Mouse (Mus musculus): ENCODE results near the gene BC005537. TPM values are rescaled to one million over a fixed set of nuclear protein-coding genes. Genes with fewer than 3 reads are reported as not detected.
A peak's percentile ranks its signal among the peaks of the same experiment; 100 is the strongest.

Gene BC005537
- 30.2 and 37.9 TPM in 2 replicates for total RNA-seq (2012; rRNA removed)

- Histone ChIP-seq H3K4me1 (ENCODE audit: control insufficient read depth in 2 of 2, insufficient read depth in 2 of 2, low read length in 2 of 2, poor library complexity in 1 of 2) (peaks cover 4 to 8% of the 10 kb centered on the region in 2 experiments; a peak in 3 of 4 replicates), H3K9ac (ENCODE audit: insufficient read depth, low read depth, low read length, poor library complexity, severe bottlenecking) (peak within 1 kb of the TSS; percentile 89), H3K27ac (ENCODE audit: insufficient read depth, low read depth, low read length, poor library complexity, severe bottlenecking) (peak within 1 kb of the TSS; percentile 86), H3K4me3 (ENCODE audit: insufficient read depth in 1 of 2, low read depth in 1 of 2, low read length in 2 of 2, poor library complexity in 1 of 2, severe bottlenecking in 1 of 2) (peak within 1 kb of the TSS; percentile 81 to 98), H3K9me3 (ENCODE audit: control insufficient read depth, insufficient read depth, low read depth, low read length) (no peaks in the 10 kb centered on the region), H3K36me3 (ENCODE audit: control insufficient read depth, insufficient read depth, low read length, poor library complexity, severe bottlenecking) (peaks cover 6% of the 10 kb centered on the region)
- TF ChIP-seq MAFK (IDR thresholded peaks at IDR 0.05; ENCODE audit: insufficient read depth, low read depth, low read length), result no peak
- no peak for TF ChIP-seq ZNF384 (IDR thresholded peaks at IDR 0.05; ENCODE audit: low read depth, low read length)
- no peak; the same call in 1 of the 2 replicates for TF ChIP-seq HCFC1 (IDR thresholded peaks at IDR 0.05; ENCODE audit: borderline replicate concordance, insufficient read depth, low read length)
- no peak for TF ChIP-seq ZC3H11A (IDR thresholded peaks at IDR 0.05; ENCODE audit: borderline replicate concordance, low read depth, low read length)
- no peak for TF ChIP-seq CHD2 (IDR thresholded peaks at IDR 0.05; ENCODE audit: low read depth, low read length)
- DNase-seq (ENCODE audit: low read depth, low spot score), result no peak
- in situ Hi-C loops (cut with MboI; ENCODE audit: low sequenced_read_pairs in 2 of 2, unreplicated experiment in 2 of 2), result no loop called here
These were observed at the start of gene BC005537 for GRCm38 (mm10) chr13:24801308-24801921. Gene BC005537 (plus strand): TSS chr13:24801657.

- H3K36me3 ChIP-seq (ENCODE audit: control insufficient read depth, insufficient read depth, low read length, poor library complexity, severe bottlenecking), result peaks cover 37% of the 10 kb centered on the region
- H3K9me3 ChIP-seq (ENCODE audit: control insufficient read depth, insufficient read depth, low read depth, low read length), result no peaks in the 10 kb centered on the region
- H3K4me3 ChIP-seq (ENCODE audit: insufficient read depth in 1 of 2, low read depth in 1 of 2, low read length in 2 of 2, poor library complexity in 1 of 2, severe bottlenecking in 1 of 2), result no peak overlapping the region
- no peak for TF ChIP-seq MAFK (IDR thresholded peaks at IDR 0.05; ENCODE audit: insufficient read depth, low read depth, low read length)
- no peak for TF ChIP-seq ZNF384 (IDR thresholded peaks at IDR 0.05; ENCODE audit: low read depth, low read length)
- no peak for TF ChIP-seq CHD2 (IDR thresholded peaks at IDR 0.05; ENCODE audit: low read depth, low read length)
- no peak for TF ChIP-seq HCFC1 (IDR thresholded peaks at IDR 0.05; ENCODE audit: borderline replicate concordance, insufficient read depth, low read length)
- no peak for TF ChIP-seq ZC3H11A (IDR thresholded peaks at IDR 0.05; ENCODE audit: borderline replicate concordance, low read depth, low read length)
- no peak overlapping the region for H3K9ac ChIP-seq (ENCODE audit: insufficient read depth, low read depth, low read length, poor library complexity, severe bottlenecking)
- no peak overlapping the region for H3K27ac ChIP-seq (ENCODE audit: insufficient read depth, low read depth, low read length, poor library complexity, severe bottlenecking)
- in situ Hi-C loops (cut with MboI; ENCODE audit: low sequenced_read_pairs in 2 of 2, unreplicated experiment in 2 of 2), result no loop called here
- H3K4me1 ChIP-seq (ENCODE audit: control insufficient read depth in 2 of 2, insufficient read depth in 2 of 2, low read length in 2 of 2, poor library complexity in 1 of 2), result peaks cover 0 to 3% of the 10 kb centered on the region in 2 experiments; a peak in 1 of 4 replicates
- no peak for DNase-seq (ENCODE audit: low read depth, low spot score)
These were observed 44.7 kb upstream of the BC005537 start for GRCm38 (mm10) chr13:24756756-24757155.

- TF ChIP-seq HCFC1 (IDR thresholded peaks at IDR 0.05; ENCODE audit: borderline replicate concordance, insufficient read depth, low read length), result no peak
- no peak for TF ChIP-seq ZNF384 (IDR thresholded peaks at IDR 0.05; ENCODE audit: low read depth, low read length)
- TF ChIP-seq ZC3H11A (IDR thresholded peaks at IDR 0.05; ENCODE audit: borderline replicate concordance, low read depth, low read length), result no peak
- TF ChIP-seq MAFK (IDR thresholded peaks at IDR 0.05; ENCODE audit: insufficient read depth, low read depth, low read length), result no peak
- no peak for TF ChIP-seq CHD2 (IDR thresholded peaks at IDR 0.05; ENCODE audit: low read depth, low read length)
- in situ Hi-C loops (cut with MboI; ENCODE audit: low sequenced_read_pairs in 2 of 2, unreplicated experiment in 2 of 2), result no loop called here
- Histone ChIP-seq H3K9ac (ENCODE audit: insufficient read depth, low read depth, low read length, poor library complexity, severe bottlenecking) (no peak overlapping the region), H3K27ac (ENCODE audit: insufficient read depth, low read depth, low read length, poor library complexity, severe bottlenecking) (no peak overlapping the region), H3K4me1 (ENCODE audit: control insufficient read depth in 2 of 2, insufficient read depth in 2 of 2, low read length in 2 of 2, poor library complexity in 1 of 2) (peaks cover 2 to 6% of the 10 kb centered on the region in 2 experiments; a peak in 2 of 4 replicates), H3K9me3 (ENCODE audit: control insufficient read depth, insufficient read depth, low read depth, low read length) (no peaks in the 10 kb centered on the region), H3K4me3 (ENCODE audit: insufficient read depth in 1 of 2, low read depth in 1 of 2, low read length in 2 of 2, poor library complexity in 1 of 2, severe bottlenecking in 1 of 2) (no peak overlapping the region), H3K36me3 (ENCODE audit: control insufficient read depth, insufficient read depth, low read length, poor library complexity, severe bottlenecking) (peaks cover 31% of the 10 kb centered on the region)
- DNase-seq (ENCODE audit: low read depth, low spot score), result no peak
These were observed 43.5 kb upstream of the BC005537 start for GRCm38 (mm10) chr13:24757820-24758564.

- H3K36me3 ChIP-seq (ENCODE audit: control insufficient read depth, insufficient read depth, low read length, poor library complexity, severe bottlenecking), result peaks cover 26% of the 10 kb centered on the region
- peaks cover 2 to 10% of the 10 kb centered on the region in 2 experiments; a peak in 2 of 4 replicates for H3K4me1 ChIP-seq (ENCODE audit: control insufficient read depth in 2 of 2, insufficient read depth in 2 of 2, low read length in 2 of 2, poor library complexity in 1 of 2)
- DNase-seq (ENCODE audit: low read depth, low spot score), result no peak
- H3K9me3 ChIP-seq (ENCODE audit: control insufficient read depth, insufficient read depth, low read depth, low read length), result no peaks in the 10 kb centered on the region
- no peak for TF ChIP-seq ZC3H11A (IDR thresholded peaks at IDR 0.05; ENCODE audit: borderline replicate concordance, low read depth, low read length)
- TF ChIP-seq HCFC1 (IDR thresholded peaks at IDR 0.05; ENCODE audit: borderline replicate concordance, insufficient read depth, low read length), result no peak
- TF ChIP-seq ZNF384 (IDR thresholded peaks at IDR 0.05; ENCODE audit: low read depth, low read length), result no peak
- TF ChIP-seq CHD2 (IDR thresholded peaks at IDR 0.05; ENCODE audit: low read depth, low read length), result no peak
- TF ChIP-seq MAFK (IDR thresholded peaks at IDR 0.05; ENCODE audit: insufficient read depth, low read depth, low read length), result no peak
- in situ Hi-C loops (cut with MboI; ENCODE audit: low sequenced_read_pairs in 2 of 2, unreplicated experiment in 2 of 2), result no loop called here
- H3K27ac ChIP-seq (ENCODE audit: insufficient read depth, low read depth, low read length, poor library complexity, severe bottlenecking), result no peak overlapping the region
- no peak overlapping the region for H3K9ac ChIP-seq (ENCODE audit: insufficient read depth, low read depth, low read length, poor library complexity, severe bottlenecking)
- no peak overlapping the region for H3K4me3 ChIP-seq (ENCODE audit: insufficient read depth in 1 of 2, low read depth in 1 of 2, low read length in 2 of 2, poor library complexity in 1 of 2, severe bottlenecking in 1 of 2)
These were observed 42.0 kb upstream of the BC005537 start for GRCm38 (mm10) chr13:24759451-24759850.

Data from ES-E14 (cell line).